Mouse (Mus musculus): ENCODE measurements around the gene Poldip3. TPM values are rescaled to one million over a fixed set of nuclear protein-coding genes. Genes with fewer than 3 reads are reported as not detected.
A peak's percentile ranks its signal among the peaks of the same experiment; 100 is the strongest.

Poldip3 gene
- total and polyA plus RNA-seq, 3 experiments: 77.0 to 78.9 (median 77.2) TPM

DNA sequence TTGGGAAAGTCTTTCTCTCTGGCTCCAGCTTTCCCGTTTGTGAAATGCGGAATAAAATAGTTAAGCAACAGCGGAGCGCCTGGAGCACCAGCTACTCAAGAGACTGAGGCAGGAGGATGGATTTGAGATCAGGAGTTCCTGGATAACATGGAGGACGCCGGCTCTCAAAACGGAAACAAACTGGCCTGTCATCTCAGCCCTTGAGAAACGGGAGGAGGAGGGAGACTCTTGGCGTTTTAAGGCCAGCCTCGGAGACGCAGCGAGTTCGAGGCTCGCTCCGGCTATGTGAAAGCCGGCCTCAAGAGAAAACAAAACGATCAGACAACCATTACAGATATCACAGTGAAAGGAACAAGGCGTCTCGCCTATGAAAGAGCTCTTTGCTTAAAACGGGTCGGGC is 789 bp downstream of the Poldip3 start:
- in situ Hi-C loops (cut with MboI; ENCODE audit: low pct_ligation_motif_present, low pct_unique_long_range_greater_than_20kb, low sequenced_read_pairs) (no loop called here), dilution Hi-C loops (cut with MboI; ENCODE audit: extremely low pct_ligation_motif_present, extremely low pct_unique_long_range_greater_than_20kb, low sequenced_read_pairs) (no loop called here)
- Histone ChIP-seq H3K27me3 (replicated peaks) (no peaks in the 10 kb centered on the region), H3K36me3 (replicated peaks in 1 of 2; ENCODE audit: control insufficient read depth in 1 of 2, insufficient read depth in 1 of 2, low read length in 1 of 2) (peaks cover 18 to 47% of the 10 kb centered on the region in 2 experiments), H3K79me2 (replicated peaks; ENCODE audit: control insufficient read depth, extremely low read depth, insufficient read depth, poor library complexity, severe bottlenecking) (peaks cover 53% of the 10 kb centered on the region), H3K4me2 (ENCODE audit: insufficient read depth, low read depth, poor library complexity, severe bottlenecking) (peak overlapping the region; percentile 80), H3K4me3 (replicated peaks in 1 of 3; ENCODE audit: low read depth in 2 of 3, low read length in 2 of 3, poor library complexity in 1 of 3) (peak overlapping the region; percentile 86 to 92 (median 88)), H3K4me1 (ENCODE audit: control insufficient read depth in 1 of 2, insufficient read depth in 2 of 2) (peaks cover 9 to 60% of the 10 kb centered on the region in 2 experiments; a peak in 3 of 4 replicates), H3K9me3 (replicated peaks; ENCODE audit: low read length) (peaks cover 9% of the 10 kb centered on the region), H3K27ac (ENCODE audit: insufficient read depth, low read depth) (peak overlapping the region; percentile 91), H3K9ac (ENCODE audit: insufficient read depth, low read depth) (peak overlapping the region; percentile 93)
- TF ChIP-seq CHD2 (IDR thresholded peaks at IDR 0.05; ENCODE audit: low read length) (no peak), EP300 (IDR thresholded peaks at IDR 0.05; ENCODE audit: low read length) (no peak), MAZ (IDR thresholded peaks at IDR 0.05; ENCODE audit: low read depth, low read length) (no peak), TBP (conservative IDR thresholded peaks at IDR 0.05; ENCODE audit: low read depth, low read length) (no peak), ZC3H11A (IDR thresholded peaks at IDR 0.05; ENCODE audit: low read depth, low read length) (no peak)
- DNase-seq (ENCODE audit: extremely low read depth): no peak

DNA sequence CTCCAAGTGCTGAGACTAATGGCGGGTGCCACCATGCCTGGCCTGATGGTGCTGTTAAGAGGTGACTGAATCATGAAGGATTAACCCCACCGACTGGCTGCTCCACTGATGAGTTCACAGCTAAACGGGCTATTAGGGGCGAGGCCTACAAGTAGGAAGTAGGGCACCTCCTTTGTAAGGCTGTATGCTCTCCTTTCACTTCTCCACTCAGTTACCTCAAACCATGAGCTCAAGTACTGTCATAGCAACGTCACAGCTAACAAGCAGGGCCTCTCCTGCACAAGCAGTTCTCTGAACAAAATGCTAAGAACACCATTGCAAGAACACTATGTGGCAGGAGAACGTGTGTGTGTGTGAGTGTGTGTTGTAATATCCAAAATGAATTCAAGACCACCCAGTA is 3.6 kb downstream of the Poldip3 start:
- Histone ChIP-seq H3K27me3 (replicated peaks) (no peaks in the 10 kb centered on the region), H3K9me3 (replicated peaks; ENCODE audit: low read length) (no peaks in the 10 kb centered on the region), H3K4me3 (replicated peaks in 1 of 3; ENCODE audit: low read depth in 2 of 3, low read length in 2 of 3, poor library complexity in 1 of 3) (no peak overlapping the region), H3K4me2 (ENCODE audit: insufficient read depth, low read depth, poor library complexity, severe bottlenecking) (no peak overlapping the region), H3K9ac (ENCODE audit: insufficient read depth, low read depth) (no peak overlapping the region), H3K36me3 (replicated peaks in 1 of 2; ENCODE audit: control insufficient read depth in 1 of 2, insufficient read depth in 1 of 2, low read length in 1 of 2) (peaks cover 14 to 60% of the 10 kb centered on the region in 2 experiments), H3K27ac (ENCODE audit: insufficient read depth, low read depth) (no peak overlapping the region), H3K79me2 (replicated peaks; ENCODE audit: control insufficient read depth, extremely low read depth, insufficient read depth, poor library complexity, severe bottlenecking) (peaks cover 81% of the 10 kb centered on the region), H3K4me1 (ENCODE audit: control insufficient read depth in 1 of 2, insufficient read depth in 2 of 2) (peaks cover 19 to 66% of the 10 kb centered on the region in 2 experiments)
- in situ Hi-C loops (cut with MboI; ENCODE audit: low pct_ligation_motif_present, low pct_unique_long_range_greater_than_20kb, low sequenced_read_pairs): no loop called here
- TF ChIP-seq MAFK (IDR thresholded peaks at IDR 0.05; ENCODE audit: insufficient replicate concordance, low read length) (no peak), TBP (conservative IDR thresholded peaks at IDR 0.05; ENCODE audit: low read depth, low read length) (no peak), ELF1 (IDR thresholded peaks at IDR 0.05; ENCODE audit: low read depth, low read length) (peak; percentile 13; the same call in 1 of the 2 replicates)
- dilution Hi-C loops (cut with MboI; ENCODE audit: extremely low pct_ligation_motif_present, extremely low pct_unique_long_range_greater_than_20kb, low sequenced_read_pairs): no loop called here
- peak; percentile 31 for DNase-seq (ENCODE audit: extremely low read depth)

DNA sequence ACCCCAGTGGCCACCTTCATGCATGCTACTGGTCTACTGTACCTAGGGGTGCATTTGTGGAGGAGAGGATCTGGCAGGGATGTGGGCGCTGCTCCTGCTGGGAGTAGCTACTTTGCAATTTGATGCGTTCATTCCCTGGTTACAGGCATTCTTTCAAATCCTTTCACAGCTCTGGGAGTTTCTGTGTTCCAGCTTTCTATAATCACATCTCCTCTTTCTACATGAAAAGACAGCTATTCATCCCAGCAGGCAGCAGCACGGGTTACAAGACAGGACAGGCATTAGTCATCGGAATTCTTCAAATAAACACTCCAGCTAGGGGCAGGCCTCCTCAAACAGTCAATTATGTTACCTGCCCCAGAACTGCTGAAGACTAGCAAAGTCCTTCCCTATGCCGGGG is 6.3 kb downstream of the Poldip3 start:
- Histone ChIP-seq H3K27ac (ENCODE audit: insufficient read depth, low read depth) (no peak overlapping the region), H3K9me3 (replicated peaks; ENCODE audit: low read length) (no peaks in the 10 kb centered on the region), H3K4me3 (replicated peaks in 1 of 3; ENCODE audit: low read depth in 2 of 3, low read length in 2 of 3, poor library complexity in 1 of 3) (no peak overlapping the region), H3K4me2 (ENCODE audit: insufficient read depth, low read depth, poor library complexity, severe bottlenecking) (no peak overlapping the region), H3K79me2 (replicated peaks; ENCODE audit: control insufficient read depth, extremely low read depth, insufficient read depth, poor library complexity, severe bottlenecking) (peaks cover 96% of the 10 kb centered on the region), H3K4me1 (ENCODE audit: control insufficient read depth in 1 of 2, insufficient read depth in 2 of 2) (peaks cover 17 to 59% of the 10 kb centered on the region in 2 experiments), H3K27me3 (replicated peaks) (no peaks in the 10 kb centered on the region), H3K36me3 (replicated peaks in 1 of 2; ENCODE audit: control insufficient read depth in 1 of 2, insufficient read depth in 1 of 2, low read length in 1 of 2) (peaks cover 24 to 77% of the 10 kb centered on the region in 2 experiments), H3K9ac (ENCODE audit: insufficient read depth, low read depth) (no peak overlapping the region)
- in situ Hi-C loops (cut with MboI; ENCODE audit: low pct_ligation_motif_present, low pct_unique_long_range_greater_than_20kb, low sequenced_read_pairs) (no loop called here), dilution Hi-C loops (cut with MboI; ENCODE audit: extremely low pct_ligation_motif_present, extremely low pct_unique_long_range_greater_than_20kb, low sequenced_read_pairs) (no loop called here)
- DNase-seq (ENCODE audit: extremely low read depth): no peak
- TF ChIP-seq ZMIZ1 (IDR thresholded peaks at IDR 0.05; ENCODE audit: low read depth, low read length) (no peak), MAX (IDR thresholded peaks at IDR 0.05; ENCODE audit: low read length) (no peak), ELF1 (IDR thresholded peaks at IDR 0.05; ENCODE audit: low read depth, low read length) (no peak), KAT2A (IDR thresholded peaks at IDR 0.05; ENCODE audit: insufficient replicate concordance, low read length) (no peak), NELFE (IDR thresholded peaks at IDR 0.05; ENCODE audit: low read depth, low read length) (no peak)

Data from CH12.LX (cell line).